Mouse (Mus musculus) thymus, postnatal 4 days (tissue): ENCODE measurements around the gene Astn2.

Source experiments
- DNase-seq: peaks from one replicate; pipeline ENCODE4 v3.0.0; 2021

Astn2 gene

GRCm38 (mm10) chr4:65838781-65839180 is 565.6 kb downstream of the Astn2 start:
- DNase-seq, result no peak

GRCm38 (mm10) chr4:65832971-65833370 is 571.4 kb downstream of the Astn2 start:
- no peak for DNase-seq

- DNase-seq, result no peak
These were observed 572.5 kb downstream of the Astn2 start for GRCm38 (mm10) chr4:65831872-65832271.

- no peak for DNase-seq
These were observed 573.9 kb downstream of the Astn2 start for GRCm38 (mm10) chr4:65830495-65830894.

GRCm38 (mm10) chr4:65821070-65821469 is 583.3 kb downstream of the Astn2 start:
- no peak for DNase-seq

GRCm38 (mm10) chr4:65820236-65820635 is 584.2 kb downstream of the Astn2 start:
- no peak for DNase-seq

- DNase-seq, result no peak
These were observed 584.6 kb downstream of the Astn2 start for GRCm38 (mm10) chr4:65819835-65820234.

GRCm38 (mm10) chr4:65814176-65814535 is 590.3 kb downstream of the Astn2 start:
- no peak for DNase-seq

GRCm38 (mm10) chr4:65813500-65814175 is 590.8 kb downstream of the Astn2 start:
- DNase-seq, result no peak

- no peak for DNase-seq
These were observed 597.1 kb downstream of the Astn2 start for GRCm38 (mm10) chr4:65807341-65807740.

GRCm38 (mm10) chr4:65801204-65801603 is 603.2 kb downstream of the Astn2 start:
- DNase-seq, result no peak

GRCm38 (mm10) chr4:65791051-65791450 is 613.4 kb downstream of the Astn2 start:
- no peak for DNase-seq

GRCm38 (mm10) chr4:65773368-65774010 is 630.9 kb downstream of the Astn2 start:
- DNase-seq, result no peak

GRCm38 (mm10) chr4:65770952-65771351 is 633.5 kb downstream of the Astn2 start:
- DNase-seq, result no peak

GRCm38 (mm10) chr4:65767919-65768318 is 636.5 kb downstream of the Astn2 start:
- no peak for DNase-seq

- DNase-seq, result no peak
These were observed 637.0 kb downstream of the Astn2 start for GRCm38 (mm10) chr4:65767431-65767830.

GRCm38 (mm10) chr4:65765312-65765711 is 639.1 kb downstream of the Astn2 start:
- DNase-seq, result no peak

- DNase-seq, result no peak
These were observed 640.1 kb downstream of the Astn2 start for GRCm38 (mm10) chr4:65764275-65764674.

GRCm38 (mm10) chr4:65763823-65764222 is 640.6 kb downstream of the Astn2 start:
- no peak for DNase-seq

GRCm38 (mm10) chr4:65762116-65762515 is 642.3 kb downstream of the Astn2 start:
- no peak for DNase-seq

GRCm38 (mm10) chr4:65761658-65762057 is 642.8 kb downstream of the Astn2 start:
- DNase-seq, result no peak

GRCm38 (mm10) chr4:65758875-65759201 is 645.6 kb downstream of the Astn2 start:
- DNase-seq, result no peak

GRCm38 (mm10) chr4:65758174-65758874 is 646.1 kb downstream of the Astn2 start:
- no peak for DNase-seq

GRCm38 (mm10) chr4:65752941-65753340 is 651.5 kb downstream of the Astn2 start:
- no peak for DNase-seq
